Mouse (Mus musculus) heart, embryonic 12.5 days (tissue): ENCODE data around the gene Tsga10. TPM values are rescaled to one million over a fixed set of nuclear protein-coding genes. Genes with fewer than 3 reads are reported as not detected.

Experiments
- ATAC-seq: fragments of 200-750 bp; cut with Nextera tagmentation; 2 replicates; pipeline ENCODE4 v1.8.0; 2017; ENCODE audit warnings: moderate TSS enrichment, moderate library complexity; ENCODE audit not compliant: insufficient number of reproducible peaks, low FRiP score
- H3K27ac ChIP-seq: fragments of 300-500 bp; sonication (generic); 2 replicates; pipeline ENCODE4 v1.5.1; 2016; ENCODE audit warnings: mild to moderate bottlenecking, moderate library complexity; ENCODE audit not compliant: poor library complexity, severe bottlenecking
- H3K27me3 ChIP-seq: fragments of 300-500 bp; sonication (generic); replicated peaks from 2 replicates; pipeline ENCODE4 v1.6.1; 2016; ENCODE audit warnings: mild to moderate bottlenecking, moderate library complexity
- H3K36me3 ChIP-seq: fragments of 300-500 bp; sonication (generic); 2 replicates; pipeline ENCODE4 v1.6.1; 2016; ENCODE audit warnings: mild to moderate bottlenecking, moderate library complexity
- H3K4me1 ChIP-seq: fragments of 300-500 bp; sonication (generic); replicated peaks from 2 replicates; pipeline ENCODE4 v1.6.1; 2016; ENCODE audit warnings: mild to moderate bottlenecking
- H3K4me2 ChIP-seq: fragments of 300-500 bp; sonication (generic); 2 replicates; pipeline ENCODE4 v1.6.1; 2016; ENCODE audit warnings: mild to moderate bottlenecking, moderate library complexity
- H3K4me3 ChIP-seq: fragments of 300-500 bp; sonication (generic); 2 replicates; pipeline ENCODE4 v1.5.1; 2016; ENCODE audit warnings: mild to moderate bottlenecking
- H3K9ac ChIP-seq: fragments of 300-500 bp; sonication (generic); 2 replicates; pipeline ENCODE4 v1.6.1; 2016; ENCODE audit warnings: mild to moderate bottlenecking, moderate library complexity
- H3K9me3 ChIP-seq: fragments of 300-500 bp; sonication (generic); replicated peaks from 2 replicates; pipeline ENCODE4 v1.6.1; 2016; ENCODE audit warnings: mild to moderate bottlenecking, moderate library complexity
- WGBS: fragments of 180-500 bp; shearing (Covaris S2); methylation state at CpG from one replicate; pipeline ENCODE4 v1.1.7; 2016; 5-methylcytosine and 5-hydroxymethylcytosine counted together
- polyA plus RNA-seq: library from polyadenylated mRNA; unstranded; fragments of >200 nt; fragmentation: Nextera tagmentation; extraction: Ambion mirVana; gene quantifications from 2 replicates; pipeline ENCODE4 v1.2.1, GENCODE M21; 2016

Gene Tsga10
- polyA plus RNA-seq, 1 experiment from 2014 or later, result 5.5 TPM

DNA sequence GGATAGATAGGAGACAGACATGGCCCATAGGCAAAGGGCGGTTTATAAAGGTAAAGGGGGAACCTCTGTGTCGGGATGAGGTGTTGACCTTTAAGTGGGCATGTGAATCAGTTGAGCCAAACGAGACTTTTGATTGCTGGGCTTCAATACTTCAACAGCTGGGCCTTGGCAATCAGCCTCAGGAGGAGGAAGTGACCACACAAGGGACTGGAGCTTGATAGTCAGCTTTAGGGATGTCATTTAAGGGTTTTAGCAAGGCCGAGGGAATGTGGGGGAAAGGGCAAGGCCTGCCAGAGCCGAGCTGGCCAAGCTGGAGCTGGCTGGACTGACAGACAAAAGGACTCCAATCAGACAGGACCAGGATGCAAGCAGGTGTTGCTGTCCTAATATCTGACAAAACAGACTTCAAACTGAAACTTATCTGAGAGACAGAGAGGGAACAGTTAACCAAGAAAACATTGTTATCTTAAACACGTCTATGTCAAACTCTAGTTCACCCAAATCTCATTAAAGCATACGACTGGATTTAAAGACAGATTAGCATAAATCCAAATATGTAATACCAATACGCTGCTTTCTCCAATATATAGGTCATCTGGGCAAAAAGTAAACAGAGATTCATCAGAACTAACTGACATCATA, 125.9 kb downstream of the Tsga10 start:
- no peaks in the 10 kb centered on the region for H3K36me3 ChIP-seq
- no peak overlapping the region for H3K9ac ChIP-seq
- no peaks in the 10 kb centered on the region; the same call in 1 of the 2 replicates for H3K27me3 ChIP-seq
- H3K27ac ChIP-seq, result no peak overlapping the region
- H3K9me3 ChIP-seq, result no peaks in the 10 kb centered on the region
- WGBS, result 54% methylated on average over 8 of the region's 8 CpGs
- H3K4me2 ChIP-seq, result no peak overlapping the region
- no peaks in the 10 kb centered on the region for H3K4me1 ChIP-seq
- no peak for ATAC-seq
- no peak overlapping the region for H3K4me3 ChIP-seq

DNA sequence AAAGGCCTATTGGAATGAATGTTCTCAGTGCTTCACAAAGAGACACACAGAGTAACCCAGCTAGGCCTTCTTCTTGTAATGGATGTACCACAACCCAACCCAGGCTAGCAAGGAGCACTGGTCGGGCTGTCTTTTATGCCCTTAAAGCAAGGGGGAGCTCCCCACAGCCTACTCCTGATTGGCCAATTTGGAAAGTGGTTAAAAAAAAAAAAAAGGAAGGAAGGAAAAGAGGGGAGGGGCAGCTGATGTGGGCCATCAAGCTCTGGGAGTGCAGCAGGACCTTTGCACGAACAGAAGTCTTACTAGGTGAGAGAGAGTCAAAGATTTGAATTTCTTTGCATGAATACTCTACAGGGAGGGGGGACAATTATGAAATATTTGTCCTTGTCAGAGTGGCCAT, 127.3 kb downstream of the Tsga10 start:
- Histone ChIP-seq H3K4me1 (no peaks in the 10 kb centered on the region), H3K27me3 (no peaks in the 10 kb centered on the region; the same call in 1 of the 2 replicates), H3K4me2 (no peak overlapping the region), H3K9me3 (no peaks in the 10 kb centered on the region), H3K36me3 (no peaks in the 10 kb centered on the region), H3K9ac (no peak overlapping the region), H3K4me3 (no peak overlapping the region), H3K27ac (no peak overlapping the region)
- ATAC-seq, result no peak
- WGBS, result 53% methylated on average over 2 of the region's 2 CpGs

DNA sequence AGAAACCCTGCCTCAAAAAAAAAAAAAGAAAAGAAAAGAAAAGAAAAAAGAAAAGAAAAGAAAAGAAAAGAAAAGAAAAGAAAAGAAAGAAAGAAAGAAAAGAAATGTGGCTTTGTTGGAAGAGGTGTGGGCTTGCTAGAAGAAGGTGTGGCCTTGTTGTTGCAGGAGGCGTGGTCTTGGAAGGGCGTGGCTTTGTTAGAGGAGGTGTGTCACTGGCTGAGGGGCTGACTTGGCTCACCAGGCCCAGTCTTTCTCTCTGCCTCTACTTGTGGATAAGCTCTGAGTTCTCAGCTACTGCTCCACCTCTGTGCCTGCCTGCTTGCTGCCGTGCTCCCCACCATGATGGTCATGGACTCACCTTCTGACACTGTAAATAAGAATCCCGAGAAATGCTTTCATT, 129.2 kb downstream of the Tsga10 start:
- no peaks in the 10 kb centered on the region for H3K9me3 ChIP-seq
- WGBS, result 69% methylated on average over 4 of the region's 4 CpGs
- no peak for ATAC-seq
- no peaks in the 10 kb centered on the region for H3K27me3 ChIP-seq
- H3K4me2 ChIP-seq, result no peak overlapping the region
- no peak overlapping the region for H3K9ac ChIP-seq
- no peak overlapping the region for H3K4me3 ChIP-seq
- H3K4me1 ChIP-seq, result no peaks in the 10 kb centered on the region
- no peak overlapping the region for H3K27ac ChIP-seq
- no peaks in the 10 kb centered on the region for H3K36me3 ChIP-seq

DNA sequence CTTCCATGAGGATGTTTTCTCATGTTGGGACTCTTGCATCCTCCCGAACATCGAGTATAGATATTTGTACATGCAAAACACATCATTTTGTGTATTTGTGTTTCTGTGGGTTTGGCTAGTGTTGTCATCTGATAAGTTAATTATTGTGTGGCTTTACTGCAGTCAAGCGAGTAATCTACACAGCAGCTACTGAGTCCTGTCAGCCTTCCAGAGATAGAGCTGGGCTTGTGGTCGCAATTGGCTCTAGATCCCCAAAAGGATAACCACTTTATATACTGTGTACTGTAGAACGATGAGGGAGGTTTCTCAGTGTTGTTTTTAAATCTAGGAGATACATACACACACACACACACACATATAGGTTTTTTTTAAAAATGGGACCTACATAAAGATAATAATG, 130.3 kb downstream of the Tsga10 start:
- 83% methylated on average over 5 of the region's 5 CpGs for WGBS
- H3K9me3 ChIP-seq, result no peaks in the 10 kb centered on the region
- no peaks in the 10 kb centered on the region for H3K27me3 ChIP-seq
- H3K4me3 ChIP-seq, result no peak overlapping the region
- no peak for ATAC-seq
- no peak overlapping the region for H3K9ac ChIP-seq
- no peak overlapping the region for H3K27ac ChIP-seq
- H3K4me2 ChIP-seq, result no peak overlapping the region
- H3K36me3 ChIP-seq, result no peaks in the 10 kb centered on the region
- H3K4me1 ChIP-seq, result no peaks in the 10 kb centered on the region

GRCm38 (mm10) chr1:37734841-37735240, 131.4 kb downstream of the Tsga10 start:
- H3K4me2 ChIP-seq, result no peak overlapping the region
- H3K27me3 ChIP-seq, result no peaks in the 10 kb centered on the region
- WGBS, result 74% methylated on average over 7 of the region's 7 CpGs
- no peak overlapping the region for H3K9ac ChIP-seq
- no peak for ATAC-seq
- H3K27ac ChIP-seq, result no peak overlapping the region
- H3K4me1 ChIP-seq, result no peaks in the 10 kb centered on the region
- H3K36me3 ChIP-seq, result no peaks in the 10 kb centered on the region
- H3K9me3 ChIP-seq, result no peaks in the 10 kb centered on the region
- H3K4me3 ChIP-seq, result no peak overlapping the region

GRCm38 (mm10) chr1:37729353-37729752, 136.9 kb downstream of the Tsga10 start:
- no peaks in the 10 kb centered on the region for H3K27me3 ChIP-seq
- no peak overlapping the region for H3K4me3 ChIP-seq
- H3K4me2 ChIP-seq, result no peak overlapping the region
- WGBS, result 84% methylated on average over 8 of the region's 8 CpGs
- H3K27ac ChIP-seq, result no peak overlapping the region
- no peaks in the 10 kb centered on the region for H3K36me3 ChIP-seq
- H3K9ac ChIP-seq, result no peak overlapping the region
- no peaks in the 10 kb centered on the region for H3K4me1 ChIP-seq
- no peaks in the 10 kb centered on the region for H3K9me3 ChIP-seq
- no peak for ATAC-seq

GRCm38 (mm10) chr1:37728053-37728452, 138.2 kb downstream of the Tsga10 start:
- Histone ChIP-seq H3K27ac (no peak overlapping the region), H3K4me3 (no peak overlapping the region), H3K4me2 (no peak overlapping the region), H3K36me3 (no peaks in the 10 kb centered on the region), H3K4me1 (no peaks in the 10 kb centered on the region), H3K9ac (no peak overlapping the region), H3K27me3 (no peaks in the 10 kb centered on the region), H3K9me3 (no peaks in the 10 kb centered on the region)
- no peak for ATAC-seq
- 60% methylated on average over 10 of the region's 10 CpGs for WGBS

- H3K27me3 ChIP-seq, result no peaks in the 10 kb centered on the region
- H3K4me1 ChIP-seq, result no peaks in the 10 kb centered on the region
- H3K4me3 ChIP-seq, result no peak overlapping the region
- no peak overlapping the region for H3K9ac ChIP-seq
- H3K9me3 ChIP-seq, result no peaks in the 10 kb centered on the region
- H3K36me3 ChIP-seq, result no peaks in the 10 kb centered on the region
- H3K4me2 ChIP-seq, result no peak overlapping the region
- no peak for ATAC-seq
- WGBS, result 78% methylated on average over 8 of the region's 8 CpGs
- no peak overlapping the region for H3K27ac ChIP-seq
These were observed 139.0 kb downstream of the Tsga10 start for GRCm38 (mm10) chr1:37727186-37727585.

GRCm38 (mm10) chr1:37726426-37726825, 139.8 kb downstream of the Tsga10 start:
- Histone ChIP-seq H3K4me3 (no peak overlapping the region), H3K27ac (no peak overlapping the region), H3K4me2 (no peak overlapping the region), H3K36me3 (no peaks in the 10 kb centered on the region), H3K9ac (no peak overlapping the region), H3K4me1 (no peaks in the 10 kb centered on the region), H3K27me3 (no peaks in the 10 kb centered on the region), H3K9me3 (no peaks in the 10 kb centered on the region)
- no peak for ATAC-seq
- WGBS, result 62% methylated on average over 8 of the region's 8 CpGs

DNA sequence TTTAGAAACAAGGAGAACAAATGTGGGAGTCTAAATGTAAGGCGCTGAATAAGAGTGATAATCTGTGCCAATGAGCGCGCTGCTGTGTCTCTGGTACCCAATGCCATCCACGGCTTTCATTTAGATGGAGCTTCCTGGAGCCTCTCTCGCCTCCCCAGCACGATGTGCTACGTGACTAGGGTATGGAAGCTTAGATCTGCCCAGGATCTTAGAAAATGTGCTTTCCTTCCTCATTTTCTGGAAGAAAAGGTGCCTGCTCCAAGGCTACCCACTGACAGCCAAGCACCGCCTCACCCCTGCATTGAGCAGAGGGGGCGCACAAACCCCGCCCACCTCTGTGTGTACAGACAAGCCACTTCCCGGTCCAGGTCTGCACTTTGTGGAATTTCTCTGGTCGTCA, 140.3 kb downstream of the Tsga10 start:
- H3K27me3 ChIP-seq, result peaks cover 5% of the 10 kb centered on the region; the same call in 1 of the 2 replicates
- no peak overlapping the region for H3K9ac ChIP-seq
- H3K4me1 ChIP-seq, result no peaks in the 10 kb centered on the region
- H3K4me2 ChIP-seq, result no peak overlapping the region
- 64% methylated on average over 12 of the region's 12 CpGs for WGBS
- no peak overlapping the region for H3K27ac ChIP-seq
- H3K36me3 ChIP-seq, result no peaks in the 10 kb centered on the region
- no peak overlapping the region for H3K4me3 ChIP-seq
- ATAC-seq, result no peak
- no peaks in the 10 kb centered on the region for H3K9me3 ChIP-seq

GRCm38 (mm10) chr1:37721092-37721491, 145.1 kb downstream of the Tsga10 start:
- peaks cover 5% of the 10 kb centered on the region; the same call in 1 of the 2 replicates for H3K4me1 ChIP-seq
- ATAC-seq, result no peak
- no peak overlapping the region for H3K4me3 ChIP-seq
- H3K36me3 ChIP-seq, result no peaks in the 10 kb centered on the region
- no peak overlapping the region for H3K27ac ChIP-seq
- no peaks in the 10 kb centered on the region for H3K9me3 ChIP-seq
- H3K9ac ChIP-seq, result no peak overlapping the region
- peaks cover 15% of the 10 kb centered on the region; the same call in 1 of the 2 replicates for H3K27me3 ChIP-seq
- WGBS, result 58% methylated on average over 5 of the region's 5 CpGs
- H3K4me2 ChIP-seq, result no peak overlapping the region
